ENCODE assay signal across 8 mouse cellular contexts in the genomic region with DNA sequence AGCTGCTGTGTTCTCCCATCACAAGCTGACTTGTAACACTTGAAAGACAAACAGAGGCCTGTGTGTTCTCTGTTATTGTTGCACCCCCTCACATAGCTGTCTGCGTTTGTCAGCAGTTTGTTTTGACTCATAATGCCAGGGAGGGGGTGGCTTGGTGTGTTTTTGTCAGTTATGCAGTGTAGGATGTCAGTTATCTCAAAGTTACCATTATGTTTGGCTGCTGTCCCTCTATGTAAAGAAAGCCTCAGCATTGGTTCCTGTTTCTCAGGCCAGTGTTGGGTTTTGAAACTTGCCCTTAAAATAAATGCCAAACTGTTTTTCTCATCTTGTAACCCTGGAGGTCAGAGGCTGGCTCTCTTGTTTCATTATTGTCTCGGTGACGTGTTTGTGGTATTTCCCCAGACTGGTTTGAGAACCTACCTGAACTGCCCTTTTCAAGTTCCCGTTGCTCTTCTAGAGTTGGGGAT. TPM values are rescaled to one million over a fixed set of nuclear protein-coding genes. Genes with fewer than 3 reads are reported as not detected.
DNase-seq lines count a peak whose midpoint lies in the region; ATAC-seq and TF ChIP-seq lines count a peak whose summit lies in the region.

No protein-coding gene starts in this region.

- H3K4me1 ChIP-seq in forebrain, postnatal 0 days (ENCODE audit: insufficient read depth): peaks cover 12% of the 10 kb centered on the region; the same call in 1 of the 2 replicates
- H3K4me1 ChIP-seq in forebrain, embryonic 11.5 days (replicated peaks; ENCODE audit: control insufficient read depth, insufficient read depth, low read length): no peaks in the 10 kb centered on the region; the same call in 1 of the 2 replicates
- peaks cover 41% of the 10 kb centered on the region for H3K4me1 ChIP-seq in liver, embryonic 11.5 days (replicated peaks; ENCODE audit: control insufficient read depth, insufficient read depth, low read length)
- no peaks in the 10 kb centered on the region for H3K4me1 ChIP-seq in hindbrain, postnatal 0 days (ENCODE audit: insufficient read depth, low read length)

- ATAC-seq in forebrain, postnatal 0 days: peak; percentile 78
- no peak for ATAC-seq in forebrain, embryonic 11.5 days (replicated peaks; ENCODE audit: low FRiP score)
- peak; percentile 56 for ATAC-seq in liver, embryonic 11.5 days (replicated peaks; ENCODE audit: low FRiP score)
- ATAC-seq in hindbrain, postnatal 0 days: no peak

- H3K36me3 ChIP-seq in forebrain, postnatal 0 days (ENCODE audit: insufficient read depth): no peaks in the 10 kb centered on the region
- no peaks in the 10 kb centered on the region for H3K36me3 ChIP-seq in forebrain, embryonic 11.5 days (ENCODE audit: control insufficient read depth, insufficient read depth, low read length)
- H3K36me3 ChIP-seq in liver, embryonic 11.5 days (ENCODE audit: control insufficient read depth, insufficient read depth, low read length): 0 out of 2 replicates have a peak, but pooled peaks cover 2% of the 10 kb centered on the region
- H3K36me3 ChIP-seq in splenic B cell, adult 2 months (ENCODE audit: control insufficient read depth, insufficient read depth, low read length, poor library complexity, severe bottlenecking): peaks cover 1% of the 10 kb centered on the region; the same call in 1 of the 2 replicates
- H3K36me3 ChIP-seq in hindbrain, postnatal 0 days (ENCODE audit: insufficient read depth, low read length): no peaks in the 10 kb centered on the region

- H3K4me3 ChIP-seq in forebrain, postnatal 0 days (ENCODE audit: low read depth, low read length): no peak overlapping the region
- H3K4me3 ChIP-seq in forebrain, embryonic 11.5 days (ENCODE audit: low read depth, low read length): no peak overlapping the region
- no peak overlapping the region for H3K4me3 ChIP-seq in liver, embryonic 11.5 days (ENCODE audit: low read depth, low read length)
- no peak overlapping the region for H3K4me3 ChIP-seq in hindbrain, postnatal 0 days (ENCODE audit: low read length)

- 59% methylated on average over 4 of the region's 4 CpGs for WGBS in forebrain, postnatal 0 days
- 69% methylated on average over 4 of the region's 4 CpGs for WGBS in forebrain, embryonic 11.5 days
- 44% methylated on average over 4 of the region's 4 CpGs for WGBS in liver, embryonic 11.5 days
- 52% methylated on average over 4 of the region's 4 CpGs for WGBS in hindbrain, postnatal 0 days

- H3K9me3 ChIP-seq in forebrain, postnatal 0 days (ENCODE audit: low read length): no peaks in the 10 kb centered on the region
- no peaks in the 10 kb centered on the region for H3K9me3 ChIP-seq in forebrain, embryonic 11.5 days (ENCODE audit: control insufficient read depth, low read length)
- H3K9me3 ChIP-seq in liver, embryonic 11.5 days (ENCODE audit: control insufficient read depth, low read length): no peaks in the 10 kb centered on the region
- no peaks in the 10 kb centered on the region for H3K9me3 ChIP-seq in hindbrain, postnatal 0 days (ENCODE audit: low read length)

- TF ChIP-seq CTCF in forebrain, postnatal 0 days (IDR thresholded peaks at IDR 0.05; ENCODE audit: low read depth): no peak
- no peak for TF ChIP-seq CTCF in hindbrain, postnatal 0 days (IDR thresholded peaks at IDR 0.05; ENCODE audit: low read depth)

- H3K9ac ChIP-seq in forebrain, postnatal 0 days: no peak overlapping the region
- H3K9ac ChIP-seq in forebrain, embryonic 11.5 days (ENCODE audit: low read length): no peak overlapping the region
- H3K9ac ChIP-seq in liver, embryonic 11.5 days (ENCODE audit: low read depth, low read length): no peak overlapping the region
- H3K9ac ChIP-seq in hindbrain, postnatal 0 days (replicated peaks; ENCODE audit: low read length): no peak overlapping the region

- no peak overlapping the region for H3K4me2 ChIP-seq in forebrain, postnatal 0 days (ENCODE audit: low read depth)
- no peak overlapping the region for H3K4me2 ChIP-seq in forebrain, embryonic 11.5 days (ENCODE audit: low read depth, low read length, severe bottlenecking)
- peak overlapping the region; percentile 17; the same call in 1 of the 2 replicates for H3K4me2 ChIP-seq in liver, embryonic 11.5 days
- no peak overlapping the region for H3K4me2 ChIP-seq in hindbrain, postnatal 0 days (ENCODE audit: low read depth, low read length)

- H3K27ac ChIP-seq in forebrain, postnatal 0 days (ENCODE audit: low read depth, low read length): no peak overlapping the region
- H3K27ac ChIP-seq in forebrain, embryonic 11.5 days (ENCODE audit: low read depth, low read length): no peak overlapping the region
- H3K27ac ChIP-seq in liver, embryonic 11.5 days (ENCODE audit: low read depth, low read length): 0 out of 2 replicates have a peak overlapping the region, but pooled peaks have one; percentile 19
- no peak overlapping the region for H3K27ac ChIP-seq in hindbrain, postnatal 0 days

- no peaks in the 10 kb centered on the region for H3K27me3 ChIP-seq in forebrain, postnatal 0 days (ENCODE audit: insufficient read depth, low read length)
- H3K27me3 ChIP-seq in forebrain, embryonic 11.5 days (ENCODE audit: control insufficient read depth, insufficient read depth, low read length): no peaks in the 10 kb centered on the region
- no peaks in the 10 kb centered on the region for H3K27me3 ChIP-seq in liver, embryonic 11.5 days (replicated peaks; ENCODE audit: control insufficient read depth, insufficient read depth, low read length)
- no peaks in the 10 kb centered on the region for H3K27me3 ChIP-seq in splenic B cell, adult 2 months (ENCODE audit: control insufficient read depth, insufficient read depth, low read length, poor library complexity, severe bottlenecking)
- no peaks in the 10 kb centered on the region for H3K27me3 ChIP-seq in hindbrain, postnatal 0 days (ENCODE audit: insufficient read depth, low read length)

- no peak for DNase-seq in forebrain, postnatal 0 days
- DNase-seq in forebrain, embryonic 11.5 days (ENCODE audit: low spot score): no peak
- DNase-seq in thymus, postnatal 25 days: peak; percentile 20
- no peak for DNase-seq in thymus, postnatal 14 days
- DNase-seq in liver, embryonic 11.5 days (ENCODE audit: low spot score): no peak
- DNase-seq in splenic B cell, adult 2 months (ENCODE audit: low read depth, low spot score): peak; percentile 81
- no peak for DNase-seq in frontal cortex, postnatal 36 days (ENCODE audit: low spot score in 2 of 2)
- no peak for DNase-seq in hindbrain, postnatal 0 days (ENCODE audit: low spot score)

RNA-seq across cellular contexts. Expression of a gene that starts 30.0 kb away (rescaled TPM):
- total RNA-seq in forebrain, postnatal 0 days (2014; rRNA removed): 12.0 and 14.5 TPM in 2 replicates
- 6.5 TPM in 2 replicates for polyA plus RNA-seq in forebrain, postnatal 0 days (2015; fragmentation: Nextera tagmentation; extraction: Ambion mirVana)
- polyA plus RNA-seq in forebrain, embryonic 11.5 days (2014; fragmentation: Nextera tagmentation; extraction: Ambion mirVana): 41.9 and 42.9 TPM in 2 replicates
- polyA plus RNA-seq in liver, embryonic 11.5 days (2014; fragmentation: Nextera tagmentation; extraction: Ambion mirVana): 10.6 and 11.1 TPM in 2 replicates
- total RNA-seq in hindbrain, postnatal 0 days (2014; rRNA removed): 9.6 and 11.4 TPM in 2 replicates
- 3.6 and 4.3 TPM in 2 replicates for polyA plus RNA-seq in hindbrain, postnatal 0 days (2015; fragmentation: Nextera tagmentation; extraction: Ambion mirVana)

Comparison
In these comparisons a context has a peak if more than half of its experiments do, and no peak if none do; other contexts are left out.
1. ATAC-seq: peak in forebrain, postnatal 0 days (single experiment) and liver, embryonic 11.5 days (single experiment); none in forebrain, embryonic 11.5 days (single experiment) and hindbrain, postnatal 0 days (single experiment).
2. DNase-seq: peak in thymus, postnatal 25 days (single experiment) and splenic B cell, adult 2 months (single experiment); none in forebrain, postnatal 0 days (single experiment), forebrain, embryonic 11.5 days (single experiment), thymus, postnatal 14 days (single experiment), liver, embryonic 11.5 days (single experiment), frontal cortex, postnatal 36 days (0 of 2) and hindbrain, postnatal 0 days (single experiment).